Mouse (Mus musculus) hindbrain, postnatal 0 days (tissue): ENCODE data around the gene Myocos. TPM values are rescaled to one million over a fixed set of nuclear protein-coding genes. Genes with fewer than 3 reads are reported as not detected.
"Not testable (repeated sequence)": the region's sequence is repeated elsewhere in the genome, so short reads cannot be mapped to it uniquely, and the experiment has no call there.

Experiments used
- ATAC-seq: fragments of 200-750 bp; cut with Nextera tagmentation; 2 replicates; pipeline ENCODE4 v1.8.0; 2017; ENCODE audit warnings: mild to moderate bottlenecking, moderate TSS enrichment, moderate library complexity
- DNase-seq: peaks from one replicate; pipeline ENCODE4 v3.0.0-alpha.2; 2015; ENCODE audit warnings: low spot score
- H3K27ac ChIP-seq: fragments of 300-500 bp; sonication (generic); 2 replicates; pipeline ENCODE4 v1.5.1; 2014; ENCODE audit warnings: mild to moderate bottlenecking
- H3K27me3 ChIP-seq: fragments of 300-500 bp; sonication (generic); 2 replicates; pipeline ENCODE4 v1.6.1; 2014; ENCODE audit warnings: low read length, mixed read lengths; ENCODE audit not compliant: insufficient read depth
- H3K36me3 ChIP-seq: fragments of 300-500 bp; sonication (generic); 2 replicates; pipeline ENCODE4 v1.6.1; 2014; ENCODE audit warnings: low read length, mixed read lengths; ENCODE audit not compliant: insufficient read depth
- H3K4me1 ChIP-seq: fragments of 300-500 bp; sonication (generic); 2 replicates; pipeline ENCODE4 v1.6.1; 2014; ENCODE audit warnings: antibody characterized with exemption, low read length, mixed read lengths; ENCODE audit not compliant: insufficient read depth
- H3K4me2 ChIP-seq: fragments of 300-500 bp; sonication (generic); 2 replicates; pipeline ENCODE4 v1.6.1; 2014; ENCODE audit warnings: low read depth, mild to moderate bottlenecking, low read length, moderate library complexity, mixed read lengths
- H3K4me3 ChIP-seq: fragments of 300-500 bp; sonication (generic); 2 replicates; pipeline ENCODE4 v1.5.1; 2014; ENCODE audit warnings: low read length
- H3K9ac ChIP-seq: fragments of 300-500 bp; sonication (generic); replicated peaks from 2 replicates; pipeline ENCODE4 v1.6.1; 2014; ENCODE audit warnings: mild to moderate bottlenecking, low read length, moderate library complexity, mixed read lengths
- H3K9me3 ChIP-seq: fragments of 300-500 bp; sonication (generic); 2 replicates; pipeline ENCODE4 v1.6.1; 2016; ENCODE audit warnings: low read length, mixed read lengths
- CTCF ChIP-seq: IDR thresholded peaks from 2 replicates; pipeline ENCODE4 v1.5.1; 2016; ENCODE audit warnings: antibody characterized with exemption, control low read depth, low read depth
- WGBS: fragments of 180-500 bp; shearing (Covaris S2); extraction: QIAGEN DNeasy Blood & Tissue Kit; methylation state at CpG from one replicate; pipeline ENCODE4 v1.1.7; 2014; 5-methylcytosine and 5-hydroxymethylcytosine counted together
- polyA plus RNA-seq: library from polyadenylated mRNA; unstranded; fragments of >200 nt; fragmentation: Nextera tagmentation; extraction: Ambion mirVana; gene quantifications from 2 replicates; pipeline ENCODE4 v1.2.1, GENCODE M21; 2015
- total RNA-seq: library from RNA; depleted of rRNA; stranded (reverse); fragments of >200 nt; gene quantifications from 2 replicates; pipeline ENCODE4 v1.2.3, GENCODE M21; 2014

The Myocos gene
- total and polyA plus RNA-seq, 2 experiments from 2014 or later: not detected

DNA sequence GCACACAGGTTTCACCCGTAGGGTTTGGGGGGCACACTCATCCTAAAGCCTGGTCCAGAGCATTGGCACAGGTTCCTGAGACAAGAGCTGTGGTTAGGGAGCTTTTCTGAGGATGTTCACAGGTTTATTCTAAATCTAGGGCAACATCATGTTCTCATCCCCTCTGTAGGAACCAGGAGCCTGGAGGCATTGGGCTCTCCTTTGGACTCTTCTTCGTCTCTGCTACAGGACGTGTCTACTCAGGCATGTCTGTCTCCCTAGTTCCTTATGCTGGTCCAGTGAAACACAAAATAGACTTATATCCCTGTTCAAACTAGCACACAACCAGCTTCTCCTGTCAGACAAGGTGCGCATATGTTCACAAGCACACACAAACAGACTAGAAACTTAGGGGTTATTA, 19.5 kb downstream of the Myocos start:
- no peaks in the 10 kb centered on the region for H3K4me1 ChIP-seq
- no peaks in the 10 kb centered on the region for H3K27me3 ChIP-seq
- no peak overlapping the region for H3K27ac ChIP-seq
- no peak for ATAC-seq
- no peak overlapping the region for H3K4me2 ChIP-seq
- H3K9me3 ChIP-seq: 0 out of 2 replicates have a peak, but pooled peaks cover 2% of the 10 kb centered on the region
- 86% methylated on average over 4 of the region's 4 CpGs for WGBS
- no peak for TF ChIP-seq CTCF
- H3K36me3 ChIP-seq: no peaks in the 10 kb centered on the region
- H3K4me3 ChIP-seq: no peak overlapping the region
- no peak overlapping the region for H3K9ac ChIP-seq
- DNase-seq: no peak

GRCm38 (mm10) chr1:162636516-162636915, 21.5 kb downstream of the Myocos start:
- Histone ChIP-seq H3K27ac (no peak overlapping the region), H3K4me2 (no peak overlapping the region), H3K36me3 (no peaks in the 10 kb centered on the region), H3K9ac (no peak overlapping the region), H3K4me1 (no peaks in the 10 kb centered on the region), H3K27me3 (no peaks in the 10 kb centered on the region), H3K4me3 (no peak overlapping the region), H3K9me3 (0 out of 2 replicates have a peak, but pooled peaks cover 2% of the 10 kb centered on the region)
- ATAC-seq (no peak), DNase-seq (no peak)
- 65% methylated on average over 3 of the region's 3 CpGs for WGBS
- TF ChIP-seq CTCF: no peak

- not testable (repeated sequence) for H3K27ac ChIP-seq, H3K36me3 ChIP-seq, DNase-seq, H3K4me2 ChIP-seq, ATAC-seq, H3K27me3 ChIP-seq, H3K9me3 ChIP-seq, H3K9ac ChIP-seq, H3K4me1 ChIP-seq, H3K4me3 ChIP-seq
- 75% methylated on average over 1 of the region's 1 CpGs for WGBS
Measured at GRCm38 (mm10) chr1:162635291-162635931, 22.6 kb downstream of the Myocos start.

- ATAC-seq, H3K9me3 ChIP-seq: not testable (repeated sequence)
- WGBS: 93% methylated on average over 15 of the region's 15 CpGs
Measured at GRCm38 (mm10) chr1:162628326-162628725, 29.7 kb downstream of the Myocos start.

DNA sequence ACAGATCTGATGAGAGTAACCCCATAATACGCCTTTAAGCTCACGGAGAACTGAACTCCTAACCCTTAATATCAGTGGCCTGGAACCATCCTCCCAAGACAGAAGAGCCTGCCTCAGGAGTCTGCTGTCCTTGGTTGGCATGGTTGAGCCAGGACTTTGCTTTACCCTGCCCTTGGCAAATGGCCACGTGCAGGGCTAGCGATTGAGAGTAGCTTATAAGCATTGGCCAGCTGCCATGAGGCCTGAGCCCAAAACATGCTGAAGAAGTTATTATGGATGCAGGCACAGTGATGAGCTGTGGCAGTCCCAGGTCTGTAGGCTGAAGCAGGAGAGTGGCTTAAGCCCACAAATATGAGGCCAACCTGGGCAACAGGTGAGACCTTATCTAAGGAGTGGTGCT, 30.2 kb downstream of the Myocos start:
- DNase-seq, H3K4me1 ChIP-seq, H3K27ac ChIP-seq, H3K27me3 ChIP-seq, H3K9me3 ChIP-seq, H3K4me2 ChIP-seq, H3K9ac ChIP-seq, H3K36me3 ChIP-seq, H3K4me3 ChIP-seq, ATAC-seq: not testable (repeated sequence)
- WGBS: 70% methylated on average over 4 of the region's 4 CpGs

More at GRCm38 (mm10) chr1:162628326-162628725, 29.7 kb downstream of the Myocos start:
- H3K4me1 ChIP-seq, H3K4me2 ChIP-seq, DNase-seq, H3K9ac ChIP-seq, H3K36me3 ChIP-seq, H3K4me3 ChIP-seq, H3K27me3 ChIP-seq, H3K27ac ChIP-seq: not testable (repeated sequence)

DNA sequence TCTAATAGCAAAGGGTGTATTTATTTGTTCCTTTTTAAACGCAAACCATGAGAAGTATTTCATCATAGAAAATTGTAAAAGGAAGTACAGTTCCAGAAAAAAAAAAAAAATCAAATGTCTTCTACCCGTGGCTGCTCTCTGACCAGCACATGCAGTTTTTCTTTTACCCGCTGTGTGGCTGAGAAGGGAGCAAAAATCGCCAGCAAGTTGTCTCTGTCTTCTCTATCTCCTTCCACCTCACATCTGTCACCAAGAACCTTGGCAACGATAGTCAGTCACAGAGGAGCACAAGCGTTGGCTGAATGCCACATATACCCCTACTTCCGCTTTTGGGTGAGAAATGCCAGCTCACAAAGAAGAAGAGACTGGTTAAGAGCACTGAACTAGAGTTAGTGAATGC, 32.8 kb downstream of the Myocos start:
- ATAC-seq: peak; percentile 57
- H3K27ac ChIP-seq: no peak overlapping the region
- H3K27me3 ChIP-seq: no peaks in the 10 kb centered on the region
- DNase-seq: peak; percentile 70
- no peak overlapping the region for H3K9ac ChIP-seq
- TF ChIP-seq CTCF: peak; percentile 29; the same call in 1 of the 2 replicates
- H3K36me3 ChIP-seq: no peaks in the 10 kb centered on the region
- WGBS: 36% methylated on average over 7 of the region's 7 CpGs
- H3K4me2 ChIP-seq: no peak overlapping the region
- no peak overlapping the region for H3K4me3 ChIP-seq
- no peaks in the 10 kb centered on the region for H3K4me1 ChIP-seq
- H3K9me3 ChIP-seq: no peaks in the 10 kb centered on the region

DNA sequence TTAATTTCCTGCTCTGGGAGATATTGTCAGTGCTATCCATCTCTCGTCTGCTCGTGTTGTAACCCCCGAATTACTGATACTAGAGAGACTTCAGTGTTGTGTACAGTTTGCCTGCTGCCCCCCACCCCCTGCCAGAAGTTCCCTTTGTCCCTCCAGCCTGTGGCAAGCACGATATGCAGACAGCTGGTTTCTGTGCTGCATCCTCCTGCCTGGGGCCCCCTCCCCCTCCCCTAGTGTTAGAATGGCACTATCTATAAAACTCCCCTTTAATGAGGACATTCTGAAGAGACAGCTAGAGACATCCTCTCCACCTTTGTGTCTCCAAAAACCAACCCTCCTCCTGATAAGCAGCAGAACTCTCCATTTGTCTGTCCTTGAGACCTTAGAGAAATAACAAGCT, 34.1 kb downstream of the Myocos start:
- no peak overlapping the region for H3K9ac ChIP-seq
- H3K4me1 ChIP-seq: no peaks in the 10 kb centered on the region
- H3K4me2 ChIP-seq: no peak overlapping the region
- TF ChIP-seq CTCF: no peak
- H3K4me3 ChIP-seq: no peak overlapping the region
- peak; percentile 37; the same call in 1 of the 2 replicates for ATAC-seq
- H3K9me3 ChIP-seq: no peaks in the 10 kb centered on the region
- H3K36me3 ChIP-seq: no peaks in the 10 kb centered on the region
- H3K27me3 ChIP-seq: no peaks in the 10 kb centered on the region
- no peak overlapping the region for H3K27ac ChIP-seq
- no peak for DNase-seq
- 22% methylated on average over 4 of the region's 4 CpGs for WGBS
